Mouse (Mus musculus): Measurements from ENCODE around the gene Med20. TPM values are rescaled to one million over a fixed set of nuclear protein-coding genes. Genes with fewer than 3 reads are reported as not detected.
"Not testable (repeated sequence)": the region's sequence is repeated elsewhere in the genome, so short reads cannot be mapped to it uniquely, and the experiment has no call there.

Med20 gene
- polyA plus RNA-seq, 1 experiment = 20.6 TPM

- peaks cover 8% of the 10 kb centered on the region for H3K36me3 ChIP-seq (ENCODE audit: control insufficient read depth, insufficient read depth, low read length)
- no peaks in the 10 kb centered on the region for H3K27me3 ChIP-seq (ENCODE audit: control insufficient read depth, insufficient read depth, low read length)
- H3K4me3 ChIP-seq (ENCODE audit: extremely low read depth, insufficient read depth, insufficient read length) = peak overlapping the region; percentile 85
- peaks cover 32% of the 10 kb centered on the region; the same call in 1 of the 2 replicates for H3K4me1 ChIP-seq (ENCODE audit: control insufficient read depth, insufficient read depth, insufficient read length)
- TF ChIP-seq POLR2A (IDR thresholded peaks at IDR 0.05; ENCODE audit: low read depth, low read length) (no peak), CTCF (IDR thresholded peaks at IDR 0.05; ENCODE audit: extremely low read depth, insufficient read depth, insufficient read length, insufficient replicate concordance) (no peak)
- no peak for DNase-seq (ENCODE audit: low read depth in 1 of 2, low spot score in 2 of 2)
- H3K27ac ChIP-seq (ENCODE audit: insufficient read depth, low read length) = peak overlapping the region; percentile 70
- 8% methylated on average over 21 of the region's 21 CpGs for WGBS
These were observed 15.9 kb upstream of the Med20 start for GRCm38 (mm10) chr17:47595248-47596161.

- Histone ChIP-seq H3K4me3 (ENCODE audit: extremely low read depth, insufficient read depth, insufficient read length) (peak overlapping the region; percentile 12; the same call in 1 of the 2 replicates), H3K4me1 (ENCODE audit: control insufficient read depth, insufficient read depth, insufficient read length) (peaks cover 36% of the 10 kb centered on the region; the same call in 1 of the 2 replicates), H3K27me3 (ENCODE audit: control insufficient read depth, insufficient read depth, low read length) (no peaks in the 10 kb centered on the region), H3K36me3 (ENCODE audit: control insufficient read depth, insufficient read depth, low read length) (peaks cover 8% of the 10 kb centered on the region), H3K27ac (ENCODE audit: insufficient read depth, low read length) (peak overlapping the region; percentile 70)
- 59% methylated on average over 6 of the region's 6 CpGs for WGBS
- no peak for TF ChIP-seq POLR2A (IDR thresholded peaks at IDR 0.05; ENCODE audit: low read depth, low read length)
- TF ChIP-seq CTCF (IDR thresholded peaks at IDR 0.05; ENCODE audit: extremely low read depth, insufficient read depth, insufficient read length, insufficient replicate concordance) = no peak
- DNase-seq (ENCODE audit: low read depth in 1 of 2, low spot score in 2 of 2) = no peak
These were observed 15.1 kb upstream of the Med20 start for GRCm38 (mm10) chr17:47596162-47596838.

DNA sequence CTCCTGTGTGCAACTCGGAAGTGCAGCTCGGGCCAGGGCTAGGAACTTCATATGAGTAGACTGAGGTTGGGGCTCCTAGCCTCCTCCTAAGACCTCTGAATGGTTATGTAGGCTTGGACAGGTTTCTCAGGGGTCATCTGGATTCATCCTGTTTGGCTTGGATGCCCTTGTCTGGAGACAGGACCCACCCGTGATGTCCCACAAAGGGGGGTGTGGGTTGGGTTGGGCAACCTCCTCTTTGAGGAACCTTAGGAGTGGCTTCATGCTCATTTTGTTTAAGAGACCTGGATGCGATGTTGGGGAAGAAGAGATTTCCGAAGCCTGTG, 14.6 kb upstream of the Med20 start:
- TF ChIP-seq POLR2A (IDR thresholded peaks at IDR 0.05; ENCODE audit: low read depth, low read length) (no peak), CTCF (IDR thresholded peaks at IDR 0.05; ENCODE audit: extremely low read depth, insufficient read depth, insufficient read length, insufficient replicate concordance) (no peak)
- Histone ChIP-seq H3K27ac (ENCODE audit: insufficient read depth, low read length) (peak overlapping the region; percentile 70), H3K27me3 (ENCODE audit: control insufficient read depth, insufficient read depth, low read length) (no peaks in the 10 kb centered on the region), H3K4me1 (ENCODE audit: control insufficient read depth, insufficient read depth, insufficient read length) (peaks cover 40% of the 10 kb centered on the region), H3K4me3 (ENCODE audit: extremely low read depth, insufficient read depth, insufficient read length) (no peak overlapping the region), H3K36me3 (ENCODE audit: control insufficient read depth, insufficient read depth, low read length) (peaks cover 11% of the 10 kb centered on the region)
- 69% methylated on average over 5 of the region's 5 CpGs for WGBS
- DNase-seq (ENCODE audit: low read depth in 1 of 2, low spot score in 2 of 2) = no peak

GRCm38 (mm10) chr17:47597261-47597660, 14.1 kb upstream of the Med20 start:
- TF ChIP-seq CTCF (IDR thresholded peaks at IDR 0.05; ENCODE audit: extremely low read depth, insufficient read depth, insufficient read length, insufficient replicate concordance) = no peak
- TF ChIP-seq POLR2A (IDR thresholded peaks at IDR 0.05; ENCODE audit: low read depth, low read length) = no peak

GRCm38 (mm10) chr17:47597838-47598579, 13.4 kb upstream of the Med20 start:
- peak overlapping the region; percentile 34 for H3K27ac ChIP-seq (ENCODE audit: insufficient read depth, low read length)
- 28% methylated on average over 10 of the region's 10 CpGs for WGBS
- TF ChIP-seq POLR2A (IDR thresholded peaks at IDR 0.05; ENCODE audit: low read depth, low read length) = no peak
- peak; percentile 58; the same call in 1 of the 2 replicates for TF ChIP-seq CTCF (IDR thresholded peaks at IDR 0.05; ENCODE audit: extremely low read depth, insufficient read depth, insufficient read length, insufficient replicate concordance)
- H3K27me3 ChIP-seq (ENCODE audit: control insufficient read depth, insufficient read depth, low read length) = no peaks in the 10 kb centered on the region
- H3K36me3 ChIP-seq (ENCODE audit: control insufficient read depth, insufficient read depth, low read length) = peaks cover 17% of the 10 kb centered on the region
- peak in 1 of 2 experiments; percentile 49 for DNase-seq (ENCODE audit: low read depth in 1 of 2, low spot score in 2 of 2)
- H3K4me1 ChIP-seq (ENCODE audit: control insufficient read depth, insufficient read depth, insufficient read length) = peaks cover 40% of the 10 kb centered on the region
- no peak overlapping the region for H3K4me3 ChIP-seq (ENCODE audit: extremely low read depth, insufficient read depth, insufficient read length)

More at GRCm38 (mm10) chr17:47597261-47597660, 14.1 kb upstream of the Med20 start:
- H3K27me3 ChIP-seq (ENCODE audit: control insufficient read depth, insufficient read depth, low read length) = no peaks in the 10 kb centered on the region
- H3K4me1 ChIP-seq (ENCODE audit: control insufficient read depth, insufficient read depth, insufficient read length) = peaks cover 40% of the 10 kb centered on the region
- H3K27ac ChIP-seq (ENCODE audit: insufficient read depth, low read length) = peak overlapping the region; percentile 34
- DNase-seq (ENCODE audit: low read depth in 1 of 2, low spot score in 2 of 2) = no peak
- peaks cover 13% of the 10 kb centered on the region for H3K36me3 ChIP-seq (ENCODE audit: control insufficient read depth, insufficient read depth, low read length)
- no peak overlapping the region for H3K4me3 ChIP-seq (ENCODE audit: extremely low read depth, insufficient read depth, insufficient read length)
- 77% methylated on average over 13 of the region's 13 CpGs for WGBS

DNA sequence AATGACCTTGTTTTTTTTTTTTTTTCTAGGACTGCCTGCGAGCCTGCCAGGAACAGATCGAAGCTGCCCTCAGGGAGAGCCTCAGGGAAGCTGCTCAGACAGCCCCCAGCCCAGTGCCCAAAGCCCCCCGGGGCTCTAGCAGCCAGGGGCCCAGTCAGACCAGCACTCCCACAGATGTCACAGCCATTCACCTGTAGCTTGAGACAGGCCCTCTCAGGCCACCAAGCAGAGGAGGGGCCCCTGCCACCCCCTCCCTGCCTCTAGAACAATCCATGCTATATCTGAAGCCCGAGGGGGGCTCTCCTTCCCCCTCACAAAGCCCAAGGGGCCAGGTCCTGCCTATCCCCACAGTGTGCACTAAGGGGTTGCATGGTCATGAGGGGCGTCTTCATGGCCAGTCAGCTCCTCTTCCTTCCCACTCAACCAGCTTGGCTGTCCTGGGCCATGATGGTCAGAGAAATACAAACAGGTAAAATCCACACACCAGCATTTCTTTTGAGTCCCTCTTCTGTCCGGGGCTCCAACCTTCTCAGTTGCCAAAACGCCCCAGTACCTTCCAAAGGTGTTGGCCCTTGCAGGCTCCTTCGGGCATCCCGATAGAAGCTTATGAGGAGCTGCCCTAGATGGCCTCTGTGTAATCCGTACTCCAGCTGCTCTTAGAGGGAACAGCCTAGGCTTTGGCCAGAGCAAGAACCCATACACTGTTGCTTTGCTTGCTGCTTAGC, 12.6 kb upstream of the Med20 start:
- H3K4me3 ChIP-seq (ENCODE audit: extremely low read depth, insufficient read depth, insufficient read length); DNase-seq (ENCODE audit: low read depth in 1 of 2, low spot score in 2 of 2); H3K27me3 ChIP-seq (ENCODE audit: control insufficient read depth, insufficient read depth, low read length): not testable (repeated sequence)
- Histone ChIP-seq H3K4me1 (ENCODE audit: control insufficient read depth, insufficient read depth, insufficient read length) (peaks cover 40% of the 10 kb centered on the region), H3K27ac (ENCODE audit: insufficient read depth, low read length) (peak overlapping the region; percentile 73), H3K36me3 (ENCODE audit: control insufficient read depth, insufficient read depth, low read length) (peaks cover 19% of the 10 kb centered on the region)
- 79% methylated on average over 10 of the region's 10 CpGs for WGBS

Data from spleen, adult 2 months (tissue).